Mouse (Mus musculus) gastrocnemius, postnatal 25 days (tissue): ENCODE data around the gene Olfr414. TPM values are rescaled to one million over a fixed set of nuclear protein-coding genes. Genes with fewer than 3 reads are reported as not detected.

Experiments
- DNase-seq: peaks from one replicate; pipeline ENCODE4 v3.0.0; 2022
- long read RNA-seq, 2 experiments: library from polyadenylated mRNA; stranded (forward); transcript quantifications; one replicate each; pipeline ENCODE4 v2.0.0; 2021
- total RNA-seq, 2 experiments: library from RNA; stranded (reverse); gene quantifications; 1 replicate in 1 of 2; 2 replicates in 1 of 2; pipeline ENCODE4 v1.2.3; 2021

The Olfr414 gene
- not detected for total RNA-seq
- long read RNA-seq, experiment 1, result 0 reads
- long read RNA-seq, experiment 2, result 0 reads

GRCm38 (mm10) chr1:174423764-174424163, at the start of gene Olfr414:
Gene Olfr414 (plus strand): TSS chr1:174424064.
- DNase-seq, result no peak

GRCm38 (mm10) chr1:174390746-174391145, 33.1 kb upstream of the Olfr414 start, which contains the start of gene Olfr248:
Gene Olfr248 (plus strand): TSS chr1:174391046.
- DNase-seq, result no peak

GRCm38 (mm10) chr1:174422959-174423358, 905 bp upstream of the Olfr414 start:
- DNase-seq, result no peak

- DNase-seq, result no peak
Observed at GRCm38 (mm10) chr1:174426180-174426986, 2.5 kb downstream of the Olfr414 start.

- no peak for DNase-seq
Observed at GRCm38 (mm10) chr1:174427402-174427801, 3.5 kb downstream of the Olfr414 start.

DNA sequence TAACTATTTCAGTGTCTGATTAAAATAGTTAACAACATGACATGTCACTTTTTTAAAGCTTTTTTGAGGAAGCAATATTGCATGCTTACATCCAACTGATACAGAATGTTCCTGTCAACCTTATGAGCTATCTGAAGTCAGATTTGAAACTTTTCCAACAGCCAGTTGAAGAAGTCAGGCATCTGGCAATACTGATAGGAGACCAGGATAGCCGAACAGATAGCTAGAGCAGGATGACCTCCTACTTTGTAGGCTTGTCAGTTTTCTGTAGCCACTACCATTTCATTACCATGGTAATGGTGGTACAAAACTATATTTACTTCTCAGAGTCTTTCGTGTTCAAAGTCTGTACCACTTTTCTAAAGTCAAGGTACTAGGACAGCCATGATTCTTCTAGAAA, 4.5 kb downstream of the Olfr414 start:
- no peak for DNase-seq

DNA sequence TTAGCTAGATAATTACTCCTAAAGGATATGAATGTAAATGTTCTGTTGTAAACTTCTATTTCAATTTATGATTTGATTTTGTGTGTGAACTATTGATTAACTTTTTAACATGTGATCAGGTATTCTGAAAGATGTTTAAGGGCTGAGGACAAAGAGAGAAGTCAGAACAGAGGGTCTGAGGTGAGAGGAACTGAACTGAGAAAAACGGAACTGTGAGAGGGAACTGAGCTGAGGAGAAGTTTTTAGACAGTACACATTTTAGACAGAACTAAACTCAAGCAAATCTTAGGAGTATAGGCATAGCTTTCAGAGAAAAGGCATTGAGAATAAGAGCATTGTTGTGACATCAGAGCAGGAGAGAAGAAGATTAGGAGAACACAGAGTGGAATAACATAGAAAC, 10.3 kb downstream of the Olfr414 start:
- no peak for DNase-seq

- DNase-seq, result no peak
Observed at GRCm38 (mm10) chr1:174441782-174442181, 17.9 kb downstream of the Olfr414 start, which contains the start of gene Olfr220. Gene Olfr220 (plus strand): TSS chr1:174442082.

- DNase-seq, result no peak
Observed at GRCm38 (mm10) chr1:174455100-174455499, 31.2 kb downstream of the Olfr414 start.

DNA sequence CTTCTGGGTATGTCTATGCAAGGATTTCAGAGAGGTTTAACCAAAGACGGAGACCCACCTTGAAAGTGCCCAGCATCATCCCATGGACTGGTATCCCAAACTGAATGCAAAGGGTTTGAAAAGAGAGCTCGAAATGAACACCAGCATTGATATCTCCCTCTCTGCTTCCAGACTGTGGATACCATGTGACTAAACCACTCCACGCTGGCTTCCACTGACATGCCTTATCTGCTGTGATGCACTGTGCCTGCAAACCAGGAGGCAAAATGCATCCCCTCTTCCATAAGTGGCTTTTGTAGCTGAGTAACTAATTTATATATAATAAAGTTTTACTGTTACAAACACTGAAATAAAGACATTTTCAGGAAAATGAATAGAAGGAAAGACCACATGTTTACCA, 41.5 kb downstream of the Olfr414 start:
- no peak for DNase-seq

- no peak for DNase-seq
Observed at GRCm38 (mm10) chr1:174466240-174466639, 42.4 kb downstream of the Olfr414 start.

DNA sequence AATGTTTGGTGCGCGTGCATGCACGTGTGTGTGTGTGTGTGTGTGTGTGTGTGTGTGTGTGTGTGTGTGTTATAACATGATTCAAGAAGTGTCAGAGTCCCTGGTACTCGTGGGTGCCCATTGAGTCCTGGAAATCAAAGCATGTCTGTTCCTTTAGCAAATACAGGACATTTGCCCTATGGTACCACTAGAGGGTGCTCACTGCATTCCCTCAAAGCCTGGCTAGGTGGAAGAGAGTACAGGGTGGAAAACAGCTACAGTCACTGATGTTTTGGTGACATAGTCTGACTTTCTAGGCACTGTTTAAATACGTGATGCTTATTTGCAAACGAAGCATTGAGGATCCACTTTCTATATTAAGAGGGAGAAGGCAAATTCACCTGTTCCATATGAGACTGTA, 45.9 kb downstream of the Olfr414 start:
- no peak for DNase-seq

DNA sequence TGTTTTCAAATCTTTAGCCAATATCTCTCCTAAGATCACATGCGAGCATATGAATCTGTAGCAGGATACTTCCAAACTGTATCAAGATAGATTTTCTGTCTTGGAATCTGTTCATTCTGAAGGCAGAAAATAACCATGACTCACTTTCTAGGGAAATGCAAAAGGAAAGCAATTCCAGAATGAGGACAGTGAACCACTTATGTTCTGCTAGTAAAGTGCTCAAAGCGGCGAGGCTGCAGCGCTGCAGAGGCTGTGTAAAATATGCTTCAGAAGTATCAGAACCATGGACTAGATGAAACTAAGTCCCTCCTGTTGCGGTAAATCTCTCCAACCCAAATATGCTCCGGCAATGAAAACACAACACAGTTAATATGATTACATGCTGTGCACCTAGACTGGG, 58.7 kb downstream of the Olfr414 start:
- no peak for DNase-seq

Other genes with a start within 250 kb of the Olfr414 start
- not detected for gene Olfr419, start 172.0 kb upstream of the Olfr414 start, total RNA-seq
- not detected for gene Mptx1, start 93.5 kb upstream of the Olfr414 start, total RNA-seq
- gene Olfr417, start 58.9 kb upstream of the Olfr414 start, total RNA-seq, result not detected
- gene Olfr248, start 33.0 kb upstream of the Olfr414 start, total RNA-seq, result not detected
- not detected for gene Olfr220, start 18.0 kb downstream of the Olfr414 start, total RNA-seq
- gene Fmn2, start 77.8 kb downstream of the Olfr414 start, total RNA-seq, result under 1 TPM; 0.21 to 0.41 TPM